Mouse (Mus musculus) kidney, adult 2 months (tissue): Measurements from ENCODE around the gene Vwa7.

Source experiments
- CTCF ChIP-seq: fragments of 200-500 bp; conservative IDR thresholded peaks from 2 replicates; pipeline ENCODE4 v1.5.1; 2011; ENCODE audit warnings: low read depth, mild to moderate bottlenecking, control low read depth, low read length, moderate library complexity, mixed read lengths; ENCODE audit not compliant: insufficient read depth, insufficient read length
- POLR2A ChIP-seq: fragments of 200-500 bp; IDR thresholded peaks from one replicate; pipeline ENCODE4 v1.6.1; 2011; ENCODE audit warnings: low read depth, low read length, control low read depth

- no peak for TF ChIP-seq CTCF
- TF ChIP-seq POLR2A, result no peak
Measured at GRCm38 (mm10) chr17:35022541-35023060, 6.2 kb downstream of the Vwa7 start.
